Mouse (Mus musculus): ENCODE data around the gene Bcs1l. TPM values are rescaled to one million over a fixed set of nuclear protein-coding genes. Genes with fewer than 3 reads are reported as not detected.

Gene Bcs1l
- total and polyA plus RNA-seq, 3 experiments = 27.7 to 35.0 TPM; not detected in 1

GRCm38 (mm10) chr1:74544184-74544583 is 43.9 kb upstream of the Bcs1l start, which contains the start of gene Usp37:
Gene Usp37 (minus strand): TSS chr1:74544284.
- peaks cover 0 to 4% of the 10 kb centered on the region in 2 experiments; a peak in 2 of 4 replicates for H3K27me3 ChIP-seq (ENCODE audit: control insufficient read depth in 1 of 2, insufficient read depth in 2 of 2, low read length in 2 of 2)
- no peaks in the 10 kb centered on the region for H3K79me2 ChIP-seq (ENCODE audit: control insufficient read depth, insufficient read depth, low read length, poor library complexity)
- H3K4me3 ChIP-seq (ENCODE audit: control insufficient read depth in 1 of 2, insufficient read depth in 1 of 2, low read depth in 2 of 2, low read length in 2 of 2) = no peak within 1 kb of the TSS
- H3K9me3 ChIP-seq (replicated peaks; ENCODE audit: insufficient read depth, low read length) = no peaks in the 10 kb centered on the region
- no peak within 1 kb of the TSS for H3K9ac ChIP-seq (ENCODE audit: control insufficient read depth, low read depth, low read length, poor library complexity, severe bottlenecking)
- H3K36me3 ChIP-seq (ENCODE audit: control insufficient read depth in 1 of 2, insufficient read depth in 2 of 2, low read length in 2 of 2) = no peaks in the 10 kb centered on the region
- DNase-seq (ENCODE audit: low read depth, low spot score) = no peak
- H3K27ac ChIP-seq (ENCODE audit: control insufficient read depth, low read depth, low read length) = no peak within 1 kb of the TSS
- no peaks in the 10 kb centered on the region; a peak in 1 of 4 replicates for H3K4me1 ChIP-seq (ENCODE audit: control insufficient read depth in 1 of 2, insufficient read depth in 2 of 2, low read length in 2 of 2)
- no peak for TF ChIP-seq MAZ (IDR thresholded peaks at IDR 0.05; ENCODE audit: low read depth, low read length)
- TF ChIP-seq TAL1 (IDR thresholded peaks at IDR 0.05; ENCODE audit: low read length) = no peak
- no peak for TF ChIP-seq ZNF384 (IDR thresholded peaks at IDR 0.05; ENCODE audit: low read depth, low read length)
- no peak for TF ChIP-seq EP300 (IDR thresholded peaks at IDR 0.05; ENCODE audit: low read depth in 1 of 2, low read length in 2 of 2)
- no peak for TF ChIP-seq NRF1 (IDR thresholded peaks at IDR 0.05; ENCODE audit: insufficient read depth, low read depth, low read length, poor library complexity, severe bottlenecking)
- TF ChIP-seq MEF2A (IDR thresholded peaks at IDR 0.05; ENCODE audit: extremely low read depth, insufficient replicate concordance, low read depth, low read length, poor library complexity, severe bottlenecking) = no peak

GRCm38 (mm10) chr1:74559061-74559460 is 29.0 kb upstream of the Bcs1l start:
- TF ChIP-seq MXI1 (IDR thresholded peaks at IDR 0.05; ENCODE audit: low read depth, low read length) (no peak), GABPA (IDR thresholded peaks at IDR 0.05; ENCODE audit: low read depth, low read length) (no peak), MAZ (IDR thresholded peaks at IDR 0.05; ENCODE audit: low read depth, low read length) (no peak), NRF1 (IDR thresholded peaks at IDR 0.05; ENCODE audit: insufficient read depth, low read depth, low read length, poor library complexity, severe bottlenecking) (no peak), RCOR1 (IDR thresholded peaks at IDR 0.05; ENCODE audit: low read depth, low read length) (no peak), HCFC1 (IDR thresholded peaks at IDR 0.05; ENCODE audit: low read depth, low read length) (no peak), POLR2A (IDR thresholded peaks at IDR 0.05; ENCODE audit: control insufficient read depth in 1 of 2, insufficient read depth in 1 of 2, low read depth in 1 of 2, low read length in 2 of 2, poor library complexity in 1 of 2) (no peak), ETS1 (IDR thresholded peaks at IDR 0.05; ENCODE audit: low read depth, low read length) (no peak), SIN3A (IDR thresholded peaks at IDR 0.05; ENCODE audit: low read length) (no peak), CHD2 (IDR thresholded peaks at IDR 0.05; ENCODE audit: low read length) (no peak), EP300 (IDR thresholded peaks at IDR 0.05; ENCODE audit: low read depth in 1 of 2, low read length in 2 of 2) (no peak), ZNF384 (IDR thresholded peaks at IDR 0.05; ENCODE audit: low read depth, low read length) (no peak), KAT2A (conservative IDR thresholded peaks at IDR 0.05; ENCODE audit: low read depth, low read length) (no peak)
- Histone ChIP-seq H3K27ac (ENCODE audit: control insufficient read depth, low read depth, low read length) (no peak overlapping the region), H3K4me1 (ENCODE audit: control insufficient read depth in 1 of 2, insufficient read depth in 2 of 2, low read length in 2 of 2) (peaks cover 0 to 4% of the 10 kb centered on the region in 2 experiments; a peak in 2 of 4 replicates), H3K9ac (ENCODE audit: control insufficient read depth, low read depth, low read length, poor library complexity, severe bottlenecking) (no peak overlapping the region), H3K79me2 (ENCODE audit: control insufficient read depth, insufficient read depth, low read length, poor library complexity) (no peaks in the 10 kb centered on the region), H3K9me3 (replicated peaks; ENCODE audit: insufficient read depth, low read length) (no peaks in the 10 kb centered on the region), H3K36me3 (ENCODE audit: control insufficient read depth in 1 of 2, insufficient read depth in 2 of 2, low read length in 2 of 2) (no peaks in the 10 kb centered on the region), H3K27me3 (ENCODE audit: control insufficient read depth in 1 of 2, insufficient read depth in 2 of 2, low read length in 2 of 2) (no peaks in the 10 kb centered on the region), H3K4me3 (ENCODE audit: control insufficient read depth in 1 of 2, insufficient read depth in 1 of 2, low read depth in 2 of 2, low read length in 2 of 2) (no peak overlapping the region)
- DNase-seq (ENCODE audit: low read depth, low spot score) = no peak

All from MEL (cell line).